Mouse (Mus musculus) spleen, adult 2 months (tissue): Measurements from ENCODE around the gene Camta1.

Experiments
- CTCF ChIP-seq: fragments of 200-500 bp; IDR thresholded peaks from 2 replicates; pipeline ENCODE4 v1.5.1; 2011; ENCODE audit warnings: mild to moderate bottlenecking, inconsistent platforms; ENCODE audit not compliant: insufficient read depth, insufficient read length, insufficient replicate concordance; ENCODE audit errors: extremely low read depth
- POLR2A ChIP-seq: fragments of 200-500 bp; IDR thresholded peaks from 2 replicates; pipeline ENCODE4 v1.6.1; 2011; ENCODE audit warnings: low read depth, low read length, inconsistent platforms

DNA sequence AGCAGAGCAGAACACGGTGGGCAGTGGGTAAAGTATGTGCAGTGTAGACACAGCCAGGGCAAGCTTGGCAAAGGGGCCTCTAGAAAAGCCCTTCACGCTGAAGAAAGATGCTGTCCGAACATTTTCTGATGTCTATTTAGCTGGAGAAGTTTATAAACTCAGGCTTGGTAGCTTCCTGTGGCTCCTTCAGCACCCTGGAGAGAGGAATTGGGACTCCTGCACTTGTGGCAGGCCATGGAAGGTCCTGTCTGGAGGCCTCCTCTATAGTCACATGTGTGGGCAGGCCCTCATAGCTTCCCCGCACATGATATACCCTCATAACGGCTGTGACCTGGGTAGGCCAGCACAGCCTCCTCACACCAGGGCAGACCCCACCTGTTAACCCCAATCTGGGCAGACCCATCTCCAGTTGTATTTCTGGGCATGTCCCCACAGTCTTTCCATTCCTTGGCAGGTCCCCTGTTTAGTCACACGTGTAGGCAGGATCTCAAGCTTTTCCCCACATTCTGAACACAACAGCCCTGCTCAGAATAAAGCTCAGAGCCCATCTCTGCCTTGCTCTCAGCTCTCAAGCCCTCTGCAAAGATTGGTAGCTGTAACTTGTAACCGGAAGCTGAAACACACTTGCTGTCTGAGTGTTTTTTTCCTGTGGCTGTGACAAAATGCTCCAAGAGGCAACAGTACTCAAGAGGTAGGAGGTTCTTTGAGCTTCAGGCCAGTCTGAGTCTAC, 616.4 kb downstream of the Camta1 start:
- no peak for TF ChIP-seq POLR2A
- TF ChIP-seq CTCF: no peak
